Mouse (Mus musculus) forebrain, embryonic 16.5 days (tissue): ENCODE data around the gene Hist2h2aa1. TPM values are rescaled to one million over a fixed set of nuclear protein-coding genes. Genes with fewer than 3 reads are reported as not detected.
"Not testable (repeated sequence)": the region's sequence is repeated elsewhere in the genome, so short reads cannot be mapped to it uniquely, and the experiment has no call there.

Source experiments
- ATAC-seq: fragments of 200-750 bp; cut with Nextera tagmentation; 2 replicates; pipeline ENCODE4 v1.8.0; 2017; ENCODE audit warnings: mild to moderate bottlenecking, moderate library complexity
- H3K27ac ChIP-seq: fragments of 300-500 bp; sonication (generic); 2 replicates; pipeline ENCODE4 v1.5.1; 2014; ENCODE audit warnings: low read length, control low read depth
- H3K27me3 ChIP-seq: fragments of 300-500 bp; sonication (generic); replicated peaks from 2 replicates; pipeline ENCODE4 v1.6.1; 2014; ENCODE audit warnings: low read length; ENCODE audit not compliant: control insufficient read depth, insufficient read depth
- H3K36me3 ChIP-seq: fragments of 300-500 bp; sonication (generic); 2 replicates; pipeline ENCODE4 v1.6.1; 2014; ENCODE audit not compliant: control insufficient read depth, insufficient read depth
- H3K4me1 ChIP-seq: fragments of 300-500 bp; sonication (generic); replicated peaks from 2 replicates; pipeline ENCODE4 v1.6.1; 2014; ENCODE audit warnings: low read length; ENCODE audit not compliant: control insufficient read depth, insufficient read depth
- H3K4me2 ChIP-seq: fragments of 300-500 bp; sonication (generic); 2 replicates; pipeline ENCODE4 v1.6.1; 2014; ENCODE audit warnings: mild to moderate bottlenecking, low read length, control low read depth
- H3K4me3 ChIP-seq: fragments of 300-500 bp; sonication (generic); replicated peaks from 2 replicates; pipeline ENCODE4 v1.5.1; 2014; ENCODE audit warnings: mild to moderate bottlenecking, low read length, control low read depth
- H3K9ac ChIP-seq: fragments of 300-500 bp; sonication (generic); replicated peaks from 2 replicates; pipeline ENCODE4 v1.6.1; 2014; ENCODE audit warnings: low read depth, low read length, control low read depth
- H3K9me3 ChIP-seq: fragments of 300-500 bp; sonication (generic); 2 replicates; pipeline ENCODE4 v1.6.1; 2016; ENCODE audit warnings: low read length; ENCODE audit not compliant: control insufficient read depth
- WGBS: fragments of 180-500 bp; shearing (Covaris S2); extraction: QIAGEN DNeasy Blood & Tissue Kit; methylation state at CpG from one replicate; pipeline ENCODE4 v1.1.7; 2014; 5-methylcytosine and 5-hydroxymethylcytosine counted together
- polyA plus RNA-seq: library from polyadenylated mRNA; unstranded; fragments of >200 nt; fragmentation: Nextera tagmentation; extraction: Ambion mirVana; gene quantifications from 2 replicates; pipeline ENCODE4 v1.2.1, GENCODE M21; 2015

The Hist2h2aa1 gene
- 20.6 and 26.5 TPM in 2 replicates for polyA plus RNA-seq

GRCm38 (mm10) chr3:96245003-96245886, at the start of gene Hist2h2aa1:
TSS of gene Hist2h2aa1 (plus strand) at chr3:96245497.
- ATAC-seq = peak; percentile 90
- not testable (repeated sequence) for H3K36me3 ChIP-seq, H3K27me3 ChIP-seq, H3K9me3 ChIP-seq
- Histone ChIP-seq H3K4me2 (peak within 1 kb of the TSS; percentile 64), H3K4me1 (peaks cover 14% of the 10 kb centered on the region), H3K4me3 (peak within 1 kb of the TSS; percentile 53), H3K27ac (peak within 1 kb of the TSS; percentile 96), H3K9ac (peak within 1 kb of the TSS; percentile 75)
- under 1% methylated on average over 20 of the region's 88 CpGs for WGBS

DNA sequence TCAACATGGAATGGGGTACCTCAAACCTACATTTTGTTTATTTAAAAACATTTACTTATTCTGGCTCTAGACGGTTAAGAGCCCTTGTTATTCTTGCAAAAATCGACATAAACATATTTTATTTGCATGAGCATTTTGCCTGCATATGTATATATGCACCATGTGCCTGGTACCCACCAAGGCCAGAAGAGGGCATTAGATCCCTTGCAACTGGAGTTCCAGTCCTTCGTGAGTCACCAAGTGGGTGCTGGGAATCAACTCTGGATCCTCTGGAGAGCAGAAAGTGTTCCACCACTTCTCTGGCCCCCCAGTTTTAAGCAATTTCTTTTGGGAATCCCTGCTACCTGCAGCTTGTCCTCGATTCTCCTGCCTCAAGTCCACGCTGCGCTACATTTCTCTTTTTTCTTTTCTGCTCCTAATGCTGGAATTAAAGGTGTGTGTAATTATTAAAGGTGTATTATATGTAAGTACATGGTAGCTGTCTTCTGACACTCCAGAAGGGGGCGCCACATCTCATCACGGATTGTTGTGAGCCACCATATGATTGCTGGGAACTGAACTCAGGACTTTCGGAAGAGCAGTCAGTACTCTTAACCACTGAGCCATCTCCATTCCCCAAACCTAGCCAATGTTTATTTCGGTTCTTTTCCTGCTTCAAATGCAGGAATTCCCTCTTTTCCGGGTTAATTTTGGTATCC, 49.5 kb upstream of the Hist2h2aa1 start:
- Histone ChIP-seq H3K27ac (no peak overlapping the region), H3K4me1 (peaks cover 11% of the 10 kb centered on the region), H3K4me2 (no peak overlapping the region), H3K27me3 (no peaks in the 10 kb centered on the region), H3K9me3 (no peaks in the 10 kb centered on the region), H3K4me3 (no peak overlapping the region), H3K9ac (no peak overlapping the region), H3K36me3 (peaks cover 6% of the 10 kb centered on the region; the same call in 1 of the 2 replicates)
- ATAC-seq = no peak
- WGBS = 95% methylated on average over 11 of the region's 11 CpGs

- H3K9ac ChIP-seq = peak overlapping the region; percentile 91
- H3K9me3 ChIP-seq = no peaks in the 10 kb centered on the region
- 20% methylated on average over 27 of the region's 27 CpGs for WGBS
- peak overlapping the region; percentile 75 for H3K4me3 ChIP-seq
- ATAC-seq = no peak
- peak overlapping the region; percentile 95 for H3K4me2 ChIP-seq
- H3K27me3 ChIP-seq = no peaks in the 10 kb centered on the region
- peaks cover 6% of the 10 kb centered on the region; the same call in 1 of the 2 replicates for H3K36me3 ChIP-seq
- H3K27ac ChIP-seq = peak overlapping the region; percentile 98
- peaks cover 11% of the 10 kb centered on the region for H3K4me1 ChIP-seq
Measured at GRCm38 (mm10) chr3:96196437-96197128, 48.7 kb upstream of the Hist2h2aa1 start.

DNA sequence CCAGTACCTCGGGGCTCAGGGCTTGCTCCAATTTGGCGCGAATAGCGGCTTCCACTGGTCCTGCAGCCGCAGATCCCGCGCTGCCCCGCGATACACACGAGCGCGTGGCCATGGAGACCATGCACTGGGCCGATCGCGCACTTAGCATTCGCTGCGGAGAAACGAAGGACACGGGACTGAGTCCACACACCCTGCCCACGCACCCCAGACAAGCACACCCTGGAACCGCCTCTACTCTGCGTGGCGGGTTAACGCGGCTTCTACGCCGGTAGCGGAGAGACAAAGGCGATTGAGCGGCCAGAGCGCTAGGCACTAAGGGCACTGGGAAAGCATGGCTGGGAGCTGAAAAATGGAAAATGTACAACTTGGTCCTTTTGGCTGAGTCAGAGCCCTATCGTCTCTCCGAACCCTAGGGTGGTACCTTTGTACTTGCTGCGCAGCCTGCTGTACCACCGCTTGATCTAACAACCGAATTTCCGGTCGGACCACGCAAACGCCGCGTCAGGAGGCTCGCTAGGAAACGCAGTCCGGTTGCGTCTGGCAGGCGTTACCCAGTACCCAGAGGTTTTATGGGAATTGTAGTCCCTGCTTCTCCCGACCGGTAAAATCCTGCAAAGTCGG, 48.1 kb upstream of the Hist2h2aa1 start:
- Histone ChIP-seq H3K36me3 (peaks cover 6% of the 10 kb centered on the region; the same call in 1 of the 2 replicates), H3K9ac (peak overlapping the region; percentile 91), H3K27me3 (no peaks in the 10 kb centered on the region), H3K4me1 (peaks cover 11% of the 10 kb centered on the region), H3K4me3 (peak overlapping the region; percentile 75), H3K9me3 (no peaks in the 10 kb centered on the region), H3K4me2 (peak overlapping the region; percentile 95), H3K27ac (peak overlapping the region; percentile 98)
- peak; percentile 96 for ATAC-seq
- under 1% methylated on average over 50 of the region's 50 CpGs for WGBS

GRCm38 (mm10) chr3:96198181-96198580, 47.1 kb upstream of the Hist2h2aa1 start:
- 10% methylated on average over 6 of the region's 6 CpGs for WGBS
- peak; percentile 11 for ATAC-seq
- peak overlapping the region; percentile 95 for H3K4me2 ChIP-seq

DNA sequence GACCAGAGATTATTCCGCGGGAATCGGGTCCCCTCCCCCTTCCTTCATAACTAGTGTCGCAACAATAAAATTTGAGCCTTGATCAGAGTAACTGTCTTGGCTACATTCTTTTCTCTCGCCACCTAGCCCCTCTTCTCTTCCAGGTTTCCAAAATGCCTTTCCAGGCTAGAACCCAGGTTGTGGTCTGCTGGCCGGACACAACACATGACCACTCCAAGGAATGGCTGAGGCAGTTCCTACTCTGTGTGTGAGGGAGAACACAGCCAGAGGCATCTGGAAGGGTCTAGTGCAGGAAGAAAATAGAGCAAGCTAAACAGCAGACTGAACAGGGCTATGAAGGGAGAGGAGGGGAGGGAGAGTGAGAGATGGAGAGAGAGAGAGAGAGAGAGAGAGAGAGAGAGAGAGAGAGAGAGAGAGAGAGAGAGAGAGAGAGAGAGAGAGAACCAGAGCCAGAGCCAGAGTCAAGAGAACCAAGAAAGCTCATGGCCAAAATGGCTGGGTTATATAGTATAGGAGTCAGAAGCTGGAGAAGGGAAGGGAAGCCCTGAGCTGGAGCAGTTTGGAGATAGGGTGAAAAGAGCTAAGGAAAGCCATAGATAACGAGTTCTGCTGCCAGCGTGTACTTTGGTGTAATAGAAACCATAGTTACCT, 46.6 kb upstream of the Hist2h2aa1 start:
- H3K9ac ChIP-seq, H3K4me3 ChIP-seq, H3K27ac ChIP-seq, H3K9me3 ChIP-seq, H3K27me3 ChIP-seq, H3K36me3 ChIP-seq, ATAC-seq: not testable (repeated sequence)
- 20% methylated on average over 6 of the region's 8 CpGs for WGBS
- H3K4me2 ChIP-seq = peak overlapping the region; percentile 95
- peaks cover 11% of the 10 kb centered on the region for H3K4me1 ChIP-seq

More at GRCm38 (mm10) chr3:96198181-96198580, 47.1 kb upstream of the Hist2h2aa1 start:
- H3K27me3 ChIP-seq = no peaks in the 10 kb centered on the region
- H3K27ac ChIP-seq = peak overlapping the region; percentile 37; the same call in 1 of the 2 replicates
- peaks cover 11% of the 10 kb centered on the region for H3K4me1 ChIP-seq
- H3K9ac ChIP-seq = peak overlapping the region; percentile 46
- 0 out of 2 replicates have a peak, but pooled peaks cover 3% of the 10 kb centered on the region for H3K36me3 ChIP-seq
- H3K9me3 ChIP-seq = no peaks in the 10 kb centered on the region
- H3K4me3 ChIP-seq = peak overlapping the region; percentile 75

DNA sequence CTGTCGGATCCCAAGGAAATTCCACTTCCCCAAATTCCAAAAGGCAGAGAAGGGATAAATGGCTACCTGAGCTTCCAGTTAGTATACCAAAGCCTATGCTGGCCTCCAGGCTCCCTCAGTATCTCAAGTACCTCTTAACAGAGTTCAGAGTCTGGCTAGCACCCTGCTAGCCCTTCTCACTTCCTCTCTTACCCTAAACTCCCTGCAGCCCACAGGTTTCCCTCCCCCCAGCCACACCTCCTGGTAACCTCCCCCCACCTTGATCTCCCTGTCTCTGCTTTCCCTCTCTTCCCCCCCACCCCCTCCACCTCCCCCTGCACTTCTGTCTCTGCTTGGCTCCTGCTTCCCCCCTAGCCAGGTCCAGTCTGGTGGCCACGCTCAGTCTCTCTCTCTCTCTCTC, 45.6 kb upstream of the Hist2h2aa1 start:
- Histone ChIP-seq H3K9me3 (no peaks in the 10 kb centered on the region), H3K36me3 (0 out of 2 replicates have a peak, but pooled peaks cover 3% of the 10 kb centered on the region), H3K4me3 (no peak overlapping the region), H3K27me3 (no peaks in the 10 kb centered on the region), H3K4me1 (peaks cover 11% of the 10 kb centered on the region), H3K4me2 (no peak overlapping the region), H3K9ac (no peak overlapping the region), H3K27ac (no peak overlapping the region)
- 96% methylated on average over 2 of the region's 2 CpGs for WGBS
- ATAC-seq = no peak

DNA sequence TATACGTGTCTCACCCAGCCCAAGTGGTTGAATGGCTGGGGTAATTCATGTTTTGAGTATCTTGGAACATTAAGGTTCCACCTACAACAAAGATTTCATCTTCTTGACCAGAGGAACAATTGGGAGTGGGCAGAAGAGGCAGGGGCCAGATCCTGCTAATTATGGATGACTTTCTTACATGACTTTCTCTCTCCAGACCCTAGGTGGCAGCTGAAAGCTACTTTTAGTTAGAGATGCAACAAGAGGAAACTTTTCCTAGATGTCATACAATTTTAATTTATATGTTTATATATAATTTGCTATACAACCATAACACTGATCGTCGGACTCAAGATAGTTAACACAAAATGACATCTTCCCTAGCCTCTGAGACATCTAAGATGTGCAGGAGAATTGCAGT, 37.5 kb upstream of the Hist2h2aa1 start:
- H3K27ac ChIP-seq = no peak overlapping the region
- no peaks in the 10 kb centered on the region for H3K9me3 ChIP-seq
- ATAC-seq = no peak
- no peak overlapping the region for H3K9ac ChIP-seq
- H3K27me3 ChIP-seq = no peaks in the 10 kb centered on the region
- H3K36me3 ChIP-seq = no peaks in the 10 kb centered on the region
- H3K4me1 ChIP-seq = no peaks in the 10 kb centered on the region
- H3K4me3 ChIP-seq = no peak overlapping the region
- WGBS = 86% methylated on average over 3 of the region's 3 CpGs
- H3K4me2 ChIP-seq = no peak overlapping the region
